Mouse (Mus musculus) midbrain, postnatal 0 days (tissue): ENCODE data around the gene Oprl1. TPM values are rescaled to one million over a fixed set of nuclear protein-coding genes. Genes with fewer than 3 reads are reported as not detected.

Experiments used
- ATAC-seq: fragments of 200-750 bp; cut with Nextera tagmentation; 2 replicates; pipeline ENCODE4 v1.8.0; 2017; ENCODE audit warnings: moderate number of reproducible peaks, mild to moderate bottlenecking, moderate TSS enrichment, moderate library complexity; ENCODE audit not compliant: low FRiP score
- DNase-seq: peaks from one replicate; pipeline ENCODE4 v3.0.0-alpha.2; 2015; ENCODE audit warnings: low spot score
- H3K27ac ChIP-seq: fragments of 300-500 bp; sonication (generic); 2 replicates; pipeline ENCODE4 v1.5.1; 2014; ENCODE audit warnings: low read depth, mild to moderate bottlenecking, low read length, mixed read lengths
- H3K27me3 ChIP-seq: fragments of 300-500 bp; sonication (generic); 2 replicates; pipeline ENCODE4 v1.6.1; 2014; ENCODE audit warnings: low read length, control low read depth, mixed read lengths; ENCODE audit not compliant: insufficient read depth
- H3K36me3 ChIP-seq: fragments of 300-500 bp; sonication (generic); 2 replicates; pipeline ENCODE4 v1.6.1; 2014; ENCODE audit warnings: low read length, control low read depth, mixed read lengths; ENCODE audit not compliant: insufficient read depth
- H3K4me1 ChIP-seq: fragments of 300-500 bp; sonication (generic); 2 replicates; pipeline ENCODE4 v1.6.1; 2014; ENCODE audit warnings: mild to moderate bottlenecking, control low read depth, antibody characterized with exemption, low read length, mixed read lengths; ENCODE audit not compliant: insufficient read depth
- H3K4me2 ChIP-seq: fragments of 300-500 bp; sonication (generic); 2 replicates; pipeline ENCODE4 v1.6.1; 2014; ENCODE audit warnings: low read depth, mild to moderate bottlenecking, low read length, mixed read lengths; ENCODE audit not compliant: poor library complexity, severe bottlenecking
- H3K4me3 ChIP-seq: fragments of 300-500 bp; sonication (generic); 2 replicates; pipeline ENCODE4 v1.5.1; 2014; ENCODE audit warnings: low read depth, mild to moderate bottlenecking, low read length, moderate library complexity
- H3K9ac ChIP-seq: fragments of 300-500 bp; sonication (generic); replicated peaks from 2 replicates; pipeline ENCODE4 v1.6.1; 2014; ENCODE audit warnings: mild to moderate bottlenecking, low read length, moderate library complexity, mixed read lengths; ENCODE audit not compliant: poor library complexity, severe bottlenecking
- H3K9me3 ChIP-seq: fragments of 300-500 bp; sonication (generic); 2 replicates; pipeline ENCODE4 v1.6.1; 2016; ENCODE audit warnings: low read length, control low read depth
- CTCF ChIP-seq: IDR thresholded peaks from 2 replicates; pipeline ENCODE4 v1.5.1; 2016; ENCODE audit warnings: antibody characterized with exemption, mild to moderate bottlenecking
- WGBS: fragments of 180-500 bp; shearing (Covaris S2); extraction: QIAGEN DNeasy Blood & Tissue Kit; methylation state at CpG from one replicate; pipeline ENCODE4 v1.1.7; 2014; 5-methylcytosine and 5-hydroxymethylcytosine counted together
- polyA plus RNA-seq: library from polyadenylated mRNA; unstranded; fragments of >200 nt; fragmentation: Nextera tagmentation; extraction: Ambion mirVana; gene quantifications from 2 replicates; pipeline ENCODE4 v1.2.1, GENCODE M21; 2015
- total RNA-seq: library from RNA; depleted of rRNA; stranded (reverse); fragments of >200 nt; gene quantifications from 2 replicates; pipeline ENCODE4 v1.2.3, GENCODE M21; 2014

Oprl1 gene
- total and polyA plus RNA-seq, 2 experiments from 2014 or later: 88.1 to 210 TPM

GRCm38 (mm10) chr2:181694581-181694980 is 20.2 kb upstream of the Oprl1 start:
- no peak overlapping the region for H3K4me3 ChIP-seq
- H3K36me3 ChIP-seq: 0 out of 2 replicates have a peak, but pooled peaks cover 5% of the 10 kb centered on the region
- H3K9ac ChIP-seq: no peak overlapping the region
- DNase-seq (no peak), ATAC-seq (no peak)
- WGBS: 92% methylated on average over 3 of the region's 3 CpGs
- H3K4me1 ChIP-seq: peaks cover 13% of the 10 kb centered on the region
- peak overlapping the region; percentile 7; the same call in 1 of the 2 replicates for H3K27ac ChIP-seq
- H3K4me2 ChIP-seq: peak overlapping the region; percentile 92; the same call in 1 of the 2 replicates
- no peak for TF ChIP-seq CTCF
- H3K27me3 ChIP-seq: no peaks in the 10 kb centered on the region
- no peaks in the 10 kb centered on the region for H3K9me3 ChIP-seq

DNA sequence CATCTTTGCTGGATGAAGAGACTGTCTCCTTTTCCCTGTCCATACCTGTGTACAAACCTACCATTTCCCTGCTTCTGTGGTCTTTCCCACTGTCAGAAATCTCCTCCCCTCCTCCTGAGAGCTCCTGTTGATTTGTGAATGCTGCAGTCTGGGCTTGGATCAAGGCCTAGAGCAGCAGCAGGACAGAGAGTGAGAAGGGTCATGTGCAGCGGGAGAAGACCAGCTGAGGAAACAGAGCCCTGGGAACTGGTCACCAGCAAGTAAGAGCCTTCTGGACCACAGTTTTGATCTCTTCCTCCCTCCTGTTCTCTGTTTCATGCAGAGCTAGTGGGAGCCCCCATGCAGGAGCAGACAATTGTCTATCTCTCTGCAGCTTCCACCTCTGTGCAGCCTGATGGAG is 19.0 kb upstream of the Oprl1 start:
- no peak overlapping the region for H3K9ac ChIP-seq
- no peaks in the 10 kb centered on the region for H3K9me3 ChIP-seq
- H3K27me3 ChIP-seq: no peaks in the 10 kb centered on the region
- H3K36me3 ChIP-seq: no peaks in the 10 kb centered on the region
- no peak for DNase-seq
- no peak for ATAC-seq
- H3K27ac ChIP-seq: no peak overlapping the region
- peaks cover 13% of the 10 kb centered on the region for H3K4me1 ChIP-seq
- no peak for TF ChIP-seq CTCF
- no peak overlapping the region for H3K4me2 ChIP-seq
- no peak overlapping the region for H3K4me3 ChIP-seq
- WGBS: 73% methylated on average over 1 of the region's 1 CpGs

GRCm38 (mm10) chr2:181696801-181697420 is 17.9 kb upstream of the Oprl1 start:
- no peak overlapping the region for H3K4me2 ChIP-seq
- no peak overlapping the region for H3K9ac ChIP-seq
- DNase-seq (no peak), ATAC-seq (no peak)
- no peak overlapping the region for H3K4me3 ChIP-seq
- H3K27ac ChIP-seq: no peak overlapping the region
- no peaks in the 10 kb centered on the region for H3K36me3 ChIP-seq
- WGBS: 78% methylated on average over 33 of the region's 33 CpGs
- no peaks in the 10 kb centered on the region for H3K27me3 ChIP-seq
- peaks cover 11% of the 10 kb centered on the region for H3K4me1 ChIP-seq
- H3K9me3 ChIP-seq: no peaks in the 10 kb centered on the region
- TF ChIP-seq CTCF: no peak

DNA sequence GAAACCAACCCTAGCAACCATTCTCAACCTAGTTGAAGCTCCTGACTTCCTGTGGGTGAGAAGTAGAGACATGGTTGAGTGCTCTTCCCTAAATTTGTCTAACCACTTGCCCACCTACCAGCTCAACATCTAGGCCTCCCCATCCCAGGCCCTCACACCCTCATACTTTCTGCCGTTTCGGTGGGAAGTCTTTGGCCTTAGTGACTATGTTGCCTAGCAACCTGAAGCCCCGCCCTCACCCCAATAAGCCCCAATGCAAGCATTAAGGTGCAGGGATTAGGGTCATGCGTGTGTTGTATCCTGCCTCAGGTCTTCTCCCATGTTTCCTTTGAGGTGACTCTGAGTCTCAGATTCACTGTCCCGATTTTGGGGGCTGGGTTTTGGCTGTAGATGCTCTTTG is 16.6 kb upstream of the Oprl1 start, which contains the start of gene Lkaaear1:
Lkaaear1 (minus strand) TSS at position 202 of the 400 bp plus-strand sequence.
- WGBS: 35% methylated on average over 5 of the region's 5 CpGs
- no peak for TF ChIP-seq CTCF

DNA sequence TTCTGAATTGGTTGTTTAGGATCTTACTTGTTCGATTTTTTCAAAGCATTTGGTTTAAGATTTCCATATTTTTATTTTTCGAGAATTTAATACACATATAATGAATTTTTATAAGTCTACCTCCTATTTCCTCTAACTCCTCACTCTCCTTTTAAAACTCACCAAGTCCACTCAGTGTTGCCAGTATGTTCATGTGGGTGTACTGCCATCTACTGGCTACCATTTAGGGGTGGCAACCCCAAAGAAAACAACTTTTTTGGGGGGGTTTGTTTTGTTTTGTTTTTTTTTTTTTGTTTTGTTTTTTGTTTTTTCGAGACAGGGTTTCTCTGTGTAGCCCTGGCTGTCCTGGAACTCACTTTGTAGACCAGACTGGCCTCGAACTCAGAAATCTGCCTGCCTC is 8.1 kb upstream of the Oprl1 start:
- Histone ChIP-seq H3K4me3 (no peak overlapping the region), H3K9me3 (no peaks in the 10 kb centered on the region), H3K4me1 (no peaks in the 10 kb centered on the region), H3K4me2 (no peak overlapping the region), H3K9ac (no peak overlapping the region), H3K27ac (no peak overlapping the region), H3K27me3 (0 out of 2 replicates have a peak, but pooled peaks cover 4% of the 10 kb centered on the region), H3K36me3 (no peaks in the 10 kb centered on the region)
- ATAC-seq: no peak
- DNase-seq: no peak
- peak; percentile 68 for TF ChIP-seq CTCF
- WGBS: 42% methylated on average over 4 of the region's 4 CpGs

More for the DNA sequence above, 16.6 kb upstream of the Oprl1 start, which contains the start of gene Lkaaear1:
- ATAC-seq (no peak), DNase-seq (no peak)
- no peak within 1 kb of the TSS for H3K4me3 ChIP-seq
- H3K4me2 ChIP-seq: no peak within 1 kb of the TSS
- no peak within 1 kb of the TSS for H3K9ac ChIP-seq
- H3K27ac ChIP-seq: no peak within 1 kb of the TSS
- H3K36me3 ChIP-seq: no peaks in the 10 kb centered on the region
- H3K4me1 ChIP-seq: no peaks in the 10 kb centered on the region
- no peaks in the 10 kb centered on the region for H3K27me3 ChIP-seq
- H3K9me3 ChIP-seq: no peaks in the 10 kb centered on the region

DNA sequence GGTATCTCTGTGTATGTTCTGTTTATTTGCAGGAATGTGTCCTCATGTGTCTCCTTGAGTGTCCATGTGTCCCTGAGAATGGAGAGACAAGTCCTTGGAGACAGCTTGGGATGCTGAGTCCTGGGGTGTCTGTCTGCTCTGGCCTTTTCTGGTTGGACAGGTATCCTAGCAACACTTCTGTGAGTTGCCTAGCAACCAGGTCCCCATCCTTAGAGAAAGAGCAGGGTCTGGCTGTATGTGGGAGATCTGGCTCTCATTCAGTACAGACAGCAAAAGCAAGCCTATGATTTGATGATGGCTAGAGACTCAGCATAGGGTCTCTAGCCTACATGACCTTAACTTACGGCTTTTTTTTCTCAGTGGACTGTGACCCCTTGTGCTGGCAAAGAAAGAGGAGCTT is 1.1 kb upstream of the Oprl1 start:
- no peak overlapping the region for H3K4me3 ChIP-seq
- 29% methylated on average over 1 of the region's 1 CpGs for WGBS

More for the DNA sequence above, 1.1 kb upstream of the Oprl1 start:
- H3K4me1 ChIP-seq: peaks cover 25% of the 10 kb centered on the region
- no peaks in the 10 kb centered on the region for H3K9me3 ChIP-seq
- peak overlapping the region; percentile 77 for H3K4me2 ChIP-seq
- H3K27me3 ChIP-seq: no peaks in the 10 kb centered on the region
- no peak for TF ChIP-seq CTCF
- peaks cover 7% of the 10 kb centered on the region; the same call in 1 of the 2 replicates for H3K36me3 ChIP-seq
- DNase-seq (peak; percentile 88), ATAC-seq (peak; percentile 71)
- H3K9ac ChIP-seq: no peak overlapping the region; the same call in 1 of the 2 replicates
- peak overlapping the region; percentile 92 for H3K27ac ChIP-seq
